Mouse (Mus musculus) heart, adult 2 months (tissue): ENCODE data around the gene Serpinb7. TPM values are rescaled to one million over a fixed set of nuclear protein-coding genes. Genes with fewer than 3 reads are reported as not detected.

ENCODE experiments used
- DNase-seq, 2 experiments: peaks; one replicate each; pipeline ENCODE4 v3.0.0; 2021
- H3K27ac ChIP-seq: fragments of 200-600 bp; 2 replicates; pipeline ENCODE4 v1.8.1; 2022
- H3K27me3 ChIP-seq: fragments of 200-500 bp; 2 replicates; pipeline ENCODE4 v1.6.1; 2012; ENCODE audit warnings: mild to moderate bottlenecking, low read length, inconsistent platforms, mixed read lengths; ENCODE audit not compliant: control insufficient read depth, insufficient read depth
- H3K36me3 ChIP-seq: fragments of 200-500 bp; 2 replicates; pipeline ENCODE4 v1.6.1; 2012; ENCODE audit warnings: low read length, inconsistent platforms; ENCODE audit not compliant: control insufficient read depth, insufficient read depth
- H3K4me1 ChIP-seq: fragments of 200-500 bp; 2 replicates; pipeline ENCODE4 v1.6.1; 2011; ENCODE audit warnings: low read length; ENCODE audit not compliant: control insufficient read depth, insufficient read depth
- H3K4me3 ChIP-seq: fragments of 200-600 bp; 2 replicates; pipeline ENCODE4 v1.8.1; 2022
- H3K79me2 ChIP-seq: fragments of 200-500 bp; replicated peaks from 2 replicates; pipeline ENCODE4 v1.6.1; 2012; ENCODE audit warnings: mild to moderate bottlenecking, inconsistent platforms, low read length, moderate library complexity, mixed read lengths; ENCODE audit not compliant: control insufficient read depth, insufficient read depth
- H3K9ac ChIP-seq: fragments of 200-500 bp; 2 replicates; pipeline ENCODE4 v1.6.1; 2012; ENCODE audit warnings: low read depth, mild to moderate bottlenecking, control low read depth, inconsistent platforms, low read length, mixed read lengths
- CTCF ChIP-seq: fragments of 200-600 bp; IDR thresholded peaks from 2 replicates; pipeline ENCODE4 v1.8.1; 2022; ENCODE audit warnings: antibody characterized with exemption, mild to moderate bottlenecking, moderate library complexity
- EP300 ChIP-seq: fragments of 200-500 bp; IDR thresholded peaks from 2 replicates; pipeline ENCODE4 v1.6.1; 2011; ENCODE audit warnings: low read depth, low read length, control low read depth; ENCODE audit not compliant: insufficient read depth
- POLR2A ChIP-seq: fragments of 200-500 bp; IDR thresholded peaks from 2 replicates; pipeline ENCODE4 v1.6.1; 2011; ENCODE audit warnings: mild to moderate bottlenecking, low read depth, low read length, control low read depth; ENCODE audit not compliant: insufficient read depth
- WGBS: fragments of 180-500 bp; shearing (Covaris S2); methylation state at CpG from one replicate; pipeline ENCODE4 v1.1.7; 2018; 5-methylcytosine and 5-hydroxymethylcytosine counted together
- intact Hi-C: fragments of 180-260 bp; cut with DNase I; formaldehyde crosslinking; loops from one replicate; pipeline ENCODE4 v1.15.1; 2025
- polyA plus RNA-seq: library from polyadenylated mRNA; depleted of rRNA; stranded (reverse); fragments of >200 nt; gene quantifications from 2 replicates; pipeline ENCODE4 v1.2.3, GENCODE M21; 2012
- total RNA-seq, 2 experiments: library from RNA; stranded (reverse); gene quantifications; 2 replicates each; pipeline ENCODE4 v1.2.3; 2021

Serpinb7 gene
- total and polyA plus RNA-seq, 3 experiments, result not detected

GRCm38 (mm10) chr1:107402082-107402481 lies 2.6 kb downstream of the Serpinb7 start:
- H3K27ac ChIP-seq, result no peak overlapping the region
- no peak overlapping the region for H3K4me3 ChIP-seq
- H3K79me2 ChIP-seq, result no peaks in the 10 kb centered on the region
- no peaks in the 10 kb centered on the region for H3K36me3 ChIP-seq
- H3K4me1 ChIP-seq, result no peaks in the 10 kb centered on the region
- TF ChIP-seq EP300 (no peak), CTCF (no peak), POLR2A (no peak)
- 57% methylated on average over 4 of the region's 4 CpGs for WGBS
- no peak overlapping the region for H3K9ac ChIP-seq
- no peak for DNase-seq
- intact Hi-C loops, result no loop called here
- H3K27me3 ChIP-seq, result no peaks in the 10 kb centered on the region

DNA sequence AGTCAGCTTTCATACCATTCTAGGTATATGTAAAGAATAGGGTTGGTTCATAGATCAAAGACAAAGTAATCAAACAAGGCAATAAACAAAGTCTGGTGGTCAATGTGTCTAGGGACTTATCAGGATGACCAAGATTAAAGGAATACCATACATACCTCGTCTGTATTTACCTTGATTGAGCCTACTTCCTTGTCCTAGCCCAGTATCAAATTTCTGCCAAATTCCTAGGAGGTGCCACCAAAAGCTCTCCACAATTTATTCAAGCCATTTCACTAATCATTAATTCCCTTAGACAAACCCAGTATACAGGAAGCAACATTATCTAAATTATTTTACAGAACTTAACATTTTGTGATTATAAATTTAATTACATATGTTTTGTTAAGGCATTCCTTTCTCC lies 15.2 kb downstream of the Serpinb7 start:
- no peaks in the 10 kb centered on the region for H3K79me2 ChIP-seq
- TF ChIP-seq EP300 (no peak), CTCF (no peak), POLR2A (no peak)
- 18% methylated on average over 1 of the region's 1 CpGs for WGBS
- no peaks in the 10 kb centered on the region for H3K36me3 ChIP-seq
- no peak for DNase-seq
- intact Hi-C loops, result no loop called here
- no peaks in the 10 kb centered on the region for H3K4me1 ChIP-seq
- H3K4me3 ChIP-seq, result no peak overlapping the region
- no peak overlapping the region for H3K9ac ChIP-seq
- H3K27ac ChIP-seq, result no peak overlapping the region
- H3K27me3 ChIP-seq, result no peaks in the 10 kb centered on the region

- H3K27ac ChIP-seq, result no peak overlapping the region
- H3K36me3 ChIP-seq, result no peaks in the 10 kb centered on the region
- intact Hi-C loops, result no loop called here
- WGBS, result 68% methylated on average over 4 of the region's 4 CpGs
- H3K79me2 ChIP-seq, result no peaks in the 10 kb centered on the region
- DNase-seq, result no peak
- TF ChIP-seq EP300 (no peak), CTCF (no peak), POLR2A (no peak)
- H3K4me1 ChIP-seq, result no peaks in the 10 kb centered on the region
- no peaks in the 10 kb centered on the region for H3K27me3 ChIP-seq
- H3K9ac ChIP-seq, result no peak overlapping the region
- no peak overlapping the region for H3K4me3 ChIP-seq
These were observed 23.0 kb downstream of the Serpinb7 start for GRCm38 (mm10) chr1:107422487-107422886.

GRCm38 (mm10) chr1:107431253-107431652 lies 31.8 kb downstream of the Serpinb7 start:
- H3K27me3 ChIP-seq, result no peaks in the 10 kb centered on the region
- intact Hi-C loops, result no loop called here
- no peaks in the 10 kb centered on the region for H3K79me2 ChIP-seq
- no peak overlapping the region for H3K4me3 ChIP-seq
- H3K4me1 ChIP-seq, result no peaks in the 10 kb centered on the region
- no peak for DNase-seq
- H3K36me3 ChIP-seq, result no peaks in the 10 kb centered on the region
- H3K9ac ChIP-seq, result no peak overlapping the region
- TF ChIP-seq EP300, result no peak
- TF ChIP-seq CTCF, result no peak
- no peak for TF ChIP-seq POLR2A
- no peak overlapping the region for H3K27ac ChIP-seq

- H3K4me3 ChIP-seq, result no peak overlapping the region
- H3K36me3 ChIP-seq, result no peaks in the 10 kb centered on the region
- H3K4me1 ChIP-seq, result no peaks in the 10 kb centered on the region
- no peaks in the 10 kb centered on the region for H3K27me3 ChIP-seq
- intact Hi-C loops, result no loop called here
- H3K79me2 ChIP-seq, result no peaks in the 10 kb centered on the region
- no peak overlapping the region for H3K27ac ChIP-seq
- 51% methylated on average over 2 of the region's 2 CpGs for WGBS
- H3K9ac ChIP-seq, result no peak overlapping the region
- TF ChIP-seq CTCF, result no peak
- no peak for TF ChIP-seq POLR2A
- TF ChIP-seq EP300, result no peak
- DNase-seq, result no peak
These were observed 36.1 kb downstream of the Serpinb7 start for GRCm38 (mm10) chr1:107435528-107435927.

- DNase-seq, result no peak
- Histone ChIP-seq H3K79me2 (no peaks in the 10 kb centered on the region), H3K36me3 (no peaks in the 10 kb centered on the region), H3K27me3 (no peaks in the 10 kb centered on the region), H3K4me1 (no peaks in the 10 kb centered on the region), H3K27ac (no peak overlapping the region), H3K4me3 (no peak overlapping the region), H3K9ac (no peak overlapping the region)
- intact Hi-C loops, result no loop called here
- TF ChIP-seq POLR2A (no peak), CTCF (no peak), EP300 (no peak)
- WGBS, result 68% methylated on average over 3 of the region's 3 CpGs
These were observed 40.0 kb downstream of the Serpinb7 start for GRCm38 (mm10) chr1:107439462-107439861.
